19 mouse cellular contexts compared by ENCODE assay signal in the genomic region with DNA sequence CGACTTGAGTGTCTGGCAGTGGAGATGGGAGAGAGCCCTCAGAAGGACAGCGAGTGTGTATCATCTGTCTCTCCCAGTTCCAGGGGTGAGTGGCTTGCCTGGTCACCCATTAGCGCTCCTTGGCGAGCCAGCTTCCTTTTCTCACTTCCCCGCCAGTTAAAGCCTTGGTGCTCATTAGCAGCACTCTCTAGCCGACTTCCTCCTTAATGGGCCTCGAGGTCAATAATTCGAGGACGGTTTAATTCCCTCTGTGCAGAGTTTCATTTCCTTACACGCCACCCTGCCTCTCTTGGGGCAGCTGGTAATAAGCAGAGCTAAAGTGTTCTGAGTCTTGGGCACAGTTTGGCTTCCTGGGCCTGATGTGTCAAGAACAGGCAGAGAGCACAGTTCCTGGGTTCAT. TPM values are rescaled to one million over a fixed set of nuclear protein-coding genes. Genes with fewer than 3 reads are reported as not detected.
DNase-seq lines count a peak whose midpoint lies in the region; ATAC-seq and TF ChIP-seq lines count a peak whose summit lies in the region.
"Had no signal": no experiment of that assay in that cellular context is flagged by ENCODE, and none has a peak within 500 bp of the region (broad histone marks: within the 10 kb centered on the region; RNA-seq: fewer than 3 reads in every experiment).

No protein-coding gene starts in this region.

- DNase-seq in gastrocnemius, postnatal 25 days: peak; percentile 30
- DNase-seq in gastrocnemius, adult 8-10 months (ENCODE audit: low spot score in 2 of 2): no peak
- no peak for DNase-seq in liver, embryonic 11.5 days (ENCODE audit: low spot score)
- DNase-seq in liver, postnatal 0 days: peak; percentile 36
- DNase-seq in spleen, adult 2 months (ENCODE audit: low read depth in 1 of 2, low spot score in 2 of 2): peak in 1 of 2 experiments; percentile 59
- DNase-seq in thymus, adult 2 months: no peak
- no peak for DNase-seq in frontal cortex, postnatal 10 days (ENCODE audit: low spot score in 2 of 2)
- DNase-seq: adrenal gland, postnatal 10 days; cerebellum, adult 2 months; right cerebral cortex, postnatal 4 days; thymus, adult 18-20 months had no signal

- no peak for TF ChIP-seq CTCF in liver, postnatal 0 days (IDR thresholded peaks at IDR 0.05; ENCODE audit: low read depth)
- TF ChIP-seq CTCF in spleen, adult 2 months (IDR thresholded peaks at IDR 0.05; ENCODE audit: extremely low read depth, insufficient read depth, insufficient read length, insufficient replicate concordance): no peak
- TF ChIP-seq CTCF in thymus, adult 2 months (IDR thresholded peaks at IDR 0.05; ENCODE audit: borderline replicate concordance, control insufficient read depth, extremely low read depth, insufficient read depth, low read length, poor library complexity): no peak

- peaks cover 79% of the 10 kb centered on the region for H3K36me3 ChIP-seq in liver, embryonic 15.5 days (replicated peaks)
- peaks cover 46% of the 10 kb centered on the region for H3K36me3 ChIP-seq in liver, embryonic 11.5 days (ENCODE audit: control insufficient read depth, insufficient read depth, low read length)
- H3K36me3 ChIP-seq in liver, postnatal 0 days (replicated peaks; ENCODE audit: insufficient read depth, low read length): peaks cover 41% of the 10 kb centered on the region
- H3K36me3 ChIP-seq in spleen, adult 2 months (ENCODE audit: control insufficient read depth, insufficient read depth, low read length): peaks cover 17% of the 10 kb centered on the region
- peaks cover 9% of the 10 kb centered on the region for H3K36me3 ChIP-seq in thymus, adult 2 months (ENCODE audit: control insufficient read depth, insufficient read depth, low read length)

- peak; percentile 31; the same call in 1 of the 2 replicates for ATAC-seq in liver, embryonic 15.5 days (ENCODE audit: insufficient read depth)
- no peak for ATAC-seq in liver, embryonic 11.5 days (replicated peaks; ENCODE audit: low FRiP score)
- ATAC-seq in liver, postnatal 0 days: peak; percentile 47; the same call in 1 of the 2 replicates
- ATAC-seq: forebrain, embryonic 16.5 days; Patski had no signal

- H3K4me3 ChIP-seq in liver, embryonic 15.5 days (replicated peaks): no peak overlapping the region
- no peak overlapping the region for H3K4me3 ChIP-seq in liver, embryonic 11.5 days (ENCODE audit: low read depth, low read length)
- H3K4me3 ChIP-seq in liver, postnatal 0 days (ENCODE audit: low read depth, low read length): no peak overlapping the region
- no peak overlapping the region for H3K4me3 ChIP-seq in spleen, adult 2 months (ENCODE audit: extremely low read depth, insufficient read depth, insufficient read length)
- no peak overlapping the region for H3K4me3 ChIP-seq in thymus, adult 2 months (ENCODE audit: control insufficient read depth, insufficient read depth, low read length)
- H3K4me3 ChIP-seq: heart, embryonic 10.5 days; megakaryocyte, embryonic 14.5 days; neural tube, embryonic 13.5 days had no signal

- TF ChIP-seq EP300 in liver, postnatal 0 days (IDR thresholded peaks at IDR 0.05; ENCODE audit: low read depth): no peak

- H3K27ac ChIP-seq in liver, embryonic 15.5 days (replicated peaks): no peak overlapping the region
- no peak overlapping the region for H3K27ac ChIP-seq in liver, embryonic 11.5 days (ENCODE audit: low read depth, low read length)
- peak overlapping the region; percentile 75 for H3K27ac ChIP-seq in liver, postnatal 0 days (ENCODE audit: low read depth)
- peak overlapping the region; percentile 51 for H3K27ac ChIP-seq in spleen, adult 2 months (ENCODE audit: insufficient read depth, low read length)
- no peak overlapping the region for H3K27ac ChIP-seq in thymus, adult 2 months (ENCODE audit: control insufficient read depth, insufficient read depth, low read length)
- H3K27ac ChIP-seq: heart, embryonic 10.5 days; hindbrain, embryonic 14.5 days; kidney, postnatal 0 days; neural tube, embryonic 13.5 days had no signal

- no peaks in the 10 kb centered on the region for H3K4me1 ChIP-seq in liver, embryonic 15.5 days (replicated peaks)
- peaks cover 3% of the 10 kb centered on the region; the same call in 1 of the 2 replicates for H3K4me1 ChIP-seq in liver, embryonic 11.5 days (replicated peaks; ENCODE audit: control insufficient read depth, insufficient read depth, low read length)
- peaks cover 12% of the 10 kb centered on the region; the same call in 1 of the 2 replicates for H3K4me1 ChIP-seq in liver, postnatal 0 days (ENCODE audit: insufficient read depth)
- peaks cover 21% of the 10 kb centered on the region; the same call in 1 of the 2 replicates for H3K4me1 ChIP-seq in spleen, adult 2 months (ENCODE audit: control insufficient read depth, insufficient read depth, insufficient read length)
- H3K4me1 ChIP-seq in thymus, adult 2 months (replicated peaks; ENCODE audit: control insufficient read depth, insufficient read depth, low read length): no peaks in the 10 kb centered on the region
- H3K4me1 ChIP-seq: neural tube, embryonic 13.5 days had no signal

- no peaks in the 10 kb centered on the region for H3K9me3 ChIP-seq in liver, embryonic 15.5 days (replicated peaks)
- no peaks in the 10 kb centered on the region for H3K9me3 ChIP-seq in liver, embryonic 11.5 days (ENCODE audit: control insufficient read depth, low read length)
- no peaks in the 10 kb centered on the region for H3K9me3 ChIP-seq in liver, postnatal 0 days (ENCODE audit: low read length)
- H3K9me3 ChIP-seq: heart, embryonic 10.5 days; neural tube, embryonic 13.5 days had no signal

- TF ChIP-seq POLR2A in spleen, adult 2 months (IDR thresholded peaks at IDR 0.05; ENCODE audit: low read depth, low read length): no peak
- TF ChIP-seq POLR2A in thymus, adult 2 months (IDR thresholded peaks at IDR 0.05; ENCODE audit: control insufficient read depth, extremely low read depth, insufficient read depth, low read length, poor library complexity): no peak

- 68% methylated on average over 10 of the region's 10 CpGs for WGBS in liver, embryonic 15.5 days (ENCODE audit: insufficient replicate concordance)
- 83% methylated on average over 10 of the region's 10 CpGs for WGBS in liver, embryonic 11.5 days
- 53% methylated on average over 10 of the region's 10 CpGs for WGBS in liver, postnatal 0 days (ENCODE audit: insufficient replicate concordance)
- 41% methylated on average over 10 of the region's 10 CpGs for WGBS in spleen, adult 2 months
- 84% methylated on average over 10 of the region's 10 CpGs for WGBS in thymus, adult 2 months

- no peaks in the 10 kb centered on the region for H3K27me3 ChIP-seq in liver, embryonic 15.5 days
- H3K27me3 ChIP-seq in liver, embryonic 11.5 days (replicated peaks; ENCODE audit: control insufficient read depth, insufficient read depth, low read length): no peaks in the 10 kb centered on the region
- no peaks in the 10 kb centered on the region for H3K27me3 ChIP-seq in liver, postnatal 0 days (ENCODE audit: insufficient read depth, low read length)
- H3K27me3 ChIP-seq in spleen, adult 2 months (ENCODE audit: control insufficient read depth, insufficient read depth, low read length): no peaks in the 10 kb centered on the region
- H3K27me3 ChIP-seq in thymus, adult 2 months (ENCODE audit: control insufficient read depth, insufficient read depth, low read length): no peaks in the 10 kb centered on the region
- H3K27me3 ChIP-seq: neural tube, embryonic 13.5 days; Patski had no signal

- H3K4me2 ChIP-seq in liver, embryonic 15.5 days: no peak overlapping the region
- H3K4me2 ChIP-seq in liver, embryonic 11.5 days: no peak overlapping the region
- no peak overlapping the region for H3K4me2 ChIP-seq in liver, postnatal 0 days (ENCODE audit: low read depth, low read length)
- H3K4me2 ChIP-seq: hindbrain, embryonic 14.5 days; neural tube, embryonic 13.5 days had no signal

- no peak overlapping the region for H3K9ac ChIP-seq in liver, embryonic 15.5 days
- H3K9ac ChIP-seq in liver, embryonic 11.5 days (ENCODE audit: low read depth, low read length): no peak overlapping the region
- H3K9ac ChIP-seq in liver, postnatal 0 days (replicated peaks): no peak overlapping the region
- H3K9ac ChIP-seq: hindbrain, embryonic 14.5 days; neural tube, embryonic 13.5 days had no signal

RNA-seq across cellular contexts. Expression of a gene that starts 21.2 kb away (rescaled TPM):
- 10 to 100 TPM; 26.7 to 34.2 TPM for total RNA-seq in gastrocnemius, postnatal 25 days (2021)
- total RNA-seq in gastrocnemius, adult 8-10 months (2022): 10 to 100 TPM; 29.0 to 37.6 (median 35.8) TPM
- 13.0 and 13.5 TPM in 2 replicates for polyA plus RNA-seq in liver, embryonic 15.5 days (2015; fragmentation: Nextera tagmentation; extraction: Ambion mirVana)
- polyA plus RNA-seq in liver, embryonic 11.5 days (2014; fragmentation: Nextera tagmentation; extraction: Ambion mirVana): 45.7 and 52.4 TPM in 2 replicates
- polyA plus RNA-seq in liver, postnatal 0 days (2015; fragmentation: Nextera tagmentation; extraction: Ambion mirVana): 8.0 and 10.0 TPM in 2 replicates
- 16.3 TPM in 2 replicates for polyA plus RNA-seq in spleen, adult 2 months (2012; rRNA removed)
- 17.3 TPM in 2 replicates for polyA plus RNA-seq in thymus, adult 2 months (2012; rRNA removed)

RNA-seq across cellular contexts. Expression of a gene that starts 21.5 kb away (rescaled TPM):
- 10 to 100 TPM; 65.0 to 76.7 TPM for total RNA-seq in gastrocnemius, postnatal 25 days (2021)
- 10 to 100 TPM; 54.4 to 58.1 (median 55.9) TPM for total RNA-seq in gastrocnemius, adult 8-10 months (2022)
- 50.9 and 52.1 TPM in 2 replicates for polyA plus RNA-seq in liver, embryonic 15.5 days (2015; fragmentation: Nextera tagmentation; extraction: Ambion mirVana)
- polyA plus RNA-seq in liver, embryonic 11.5 days (2014; fragmentation: Nextera tagmentation; extraction: Ambion mirVana): 151 and 174 TPM in 2 replicates
- 30.4 and 32.0 TPM in 2 replicates for polyA plus RNA-seq in liver, postnatal 0 days (2015; fragmentation: Nextera tagmentation; extraction: Ambion mirVana)
- polyA plus RNA-seq in spleen, adult 2 months (2012; rRNA removed): 6.6 and 8.9 TPM in 2 replicates
- 18.2 and 23.0 TPM in 2 replicates for polyA plus RNA-seq in thymus, adult 2 months (2012; rRNA removed)

Comparison
In these comparisons a context has a peak if more than half of its experiments do, and no peak if none do; other contexts are left out.
1. DNase-seq: peak in gastrocnemius, postnatal 25 days (single experiment) and liver, postnatal 0 days (single experiment); none in gastrocnemius, adult 8-10 months (0 of 2), liver, embryonic 11.5 days (single experiment), thymus, adult 2 months (single experiment) and frontal cortex, postnatal 10 days (0 of 2).
2. H3K27ac ChIP-seq: peak in liver, postnatal 0 days (single experiment) and spleen, adult 2 months (single experiment); none in liver, embryonic 15.5 days (single experiment), liver, embryonic 11.5 days (single experiment) and thymus, adult 2 months (single experiment).